Mouse (Mus musculus) gastrocnemius, adult 18-20 months (tissue): Measurements from ENCODE around the gene Plxnc1. TPM values are rescaled to one million over a fixed set of nuclear protein-coding genes. Genes with fewer than 3 reads are reported as not detected.

Source experiments
- DNase-seq: peaks from one replicate; pipeline ENCODE4 v3.0.0; 2021; ENCODE audit warnings: low spot score
- total RNA-seq, 2 experiments: library from RNA; stranded (reverse); gene quantifications; 2 replicates each; pipeline ENCODE4 v1.2.3; 2021

Gene Plxnc1
- total RNA-seq, 2 experiments from 2014 or later = 0.43 to 0.85 TPM

- DNase-seq = no peak
Observed at GRCm38 (mm10) chr10:94823971-94824760, 120.5 kb downstream of the Plxnc1 start.

DNA sequence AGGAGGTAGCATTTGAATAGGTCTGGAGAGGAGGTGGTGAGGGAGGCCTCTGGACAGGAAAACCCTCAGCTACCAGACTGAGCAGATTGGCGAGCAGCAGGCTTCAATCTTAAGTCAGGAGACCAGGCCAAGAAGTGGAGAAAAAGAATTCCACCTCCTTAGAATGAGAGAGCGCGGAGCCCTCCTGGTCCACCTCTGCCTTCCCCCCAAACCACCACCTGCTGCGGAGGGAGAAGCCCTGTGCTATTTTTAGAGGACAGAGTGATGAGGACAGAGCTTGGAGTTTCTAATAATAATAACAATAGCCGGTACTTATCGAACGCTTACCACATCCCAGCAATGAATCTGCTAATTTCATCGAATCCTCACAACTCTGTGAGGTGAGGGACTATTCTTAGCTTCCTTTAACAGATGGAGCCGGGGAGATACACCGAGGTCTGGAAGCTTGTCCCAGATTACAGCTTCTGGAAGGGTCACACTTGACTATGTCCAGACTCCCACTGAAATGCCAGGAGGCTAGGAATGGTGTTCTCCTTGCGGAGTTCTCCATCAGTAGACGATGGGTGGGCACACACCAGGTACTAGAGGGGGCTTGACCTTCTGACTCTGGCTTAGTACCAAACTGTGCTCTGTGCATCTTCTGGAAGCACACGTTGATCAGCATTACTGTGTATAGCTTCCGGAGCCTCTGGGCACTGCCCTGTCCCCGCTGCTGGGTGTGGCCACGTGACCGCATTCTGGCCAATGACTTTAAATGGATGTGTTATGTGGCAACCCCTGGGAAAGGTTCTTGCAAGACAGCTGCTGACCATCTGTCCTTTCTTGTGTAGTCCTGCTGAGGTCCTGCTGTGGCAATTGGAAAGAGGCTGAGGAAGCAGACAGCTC, 125.6 kb downstream of the Plxnc1 start:
- no peak for DNase-seq

GRCm38 (mm10) chr10:94818127-94818526, 126.5 kb downstream of the Plxnc1 start:
- no peak for DNase-seq

DNA sequence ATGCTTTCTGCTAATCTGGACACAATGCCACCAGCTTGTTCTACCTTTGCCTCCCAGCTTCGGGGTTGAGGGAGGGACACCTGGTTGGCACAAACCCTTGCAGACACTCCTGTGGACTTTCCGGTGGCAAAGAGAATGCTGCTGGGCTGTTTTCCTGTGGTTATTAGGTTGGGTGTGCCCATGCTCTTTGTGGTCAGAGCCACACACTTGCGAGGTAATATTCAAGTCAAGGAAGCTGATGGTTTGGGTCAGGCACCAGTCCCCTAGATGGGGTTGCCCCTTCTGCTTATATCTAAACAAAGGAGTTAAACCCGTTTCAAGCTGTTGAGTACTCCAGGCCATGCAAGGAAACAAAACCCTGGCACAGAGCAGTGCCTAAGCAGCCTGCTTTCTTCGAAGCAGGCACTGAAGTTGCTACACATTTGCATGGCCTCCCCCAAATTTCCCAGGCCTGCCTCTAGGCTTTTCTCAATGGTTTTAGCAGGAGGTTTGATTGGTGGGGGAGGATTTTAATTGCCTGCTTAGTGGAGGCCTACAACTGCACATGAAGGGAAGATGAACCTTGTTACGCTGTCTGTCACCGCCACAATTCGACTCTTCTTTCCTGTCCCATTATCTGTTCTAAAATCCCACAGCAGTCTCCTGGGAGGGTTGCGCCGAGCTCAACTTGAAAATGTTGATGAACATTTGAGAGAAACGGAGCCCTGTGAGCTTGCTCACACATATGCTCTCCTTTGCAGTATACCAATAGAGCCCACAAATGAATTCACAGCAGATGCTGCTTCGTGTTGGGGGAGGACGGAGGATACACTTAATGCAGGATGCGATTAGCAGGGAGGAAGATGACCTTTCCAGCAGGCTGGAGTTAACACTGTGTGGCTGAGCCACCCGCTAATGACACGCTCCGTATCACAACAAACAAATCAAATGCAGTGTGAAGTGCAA, 132.5 kb downstream of the Plxnc1 start:
- DNase-seq = no peak

DNA sequence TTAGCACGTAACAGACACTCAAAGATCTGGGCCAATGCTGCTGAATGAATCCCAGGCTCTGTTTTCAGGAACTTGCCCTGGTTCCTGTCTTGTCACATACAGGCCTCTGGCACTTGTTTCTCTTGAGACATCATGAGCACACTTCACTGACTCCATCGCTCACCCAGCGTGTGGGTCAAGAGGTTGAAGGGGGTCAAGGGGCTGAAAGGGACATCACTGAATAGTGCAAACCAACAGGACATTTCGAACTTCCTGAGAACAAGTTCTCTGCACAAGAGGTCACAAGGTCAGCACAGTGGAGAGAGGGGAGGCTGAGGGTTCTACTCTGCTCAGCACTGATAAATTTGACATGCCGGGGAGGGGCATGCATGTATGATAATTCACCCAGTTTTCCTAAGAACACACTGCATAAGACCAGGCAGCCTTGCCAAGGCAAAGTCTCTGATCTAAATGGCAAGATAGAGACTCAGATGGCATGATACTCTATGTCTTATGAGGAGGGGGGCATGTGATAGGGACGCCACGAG, 134.6 kb downstream of the Plxnc1 start:
- no peak for DNase-seq

- no peak for DNase-seq
Observed at GRCm38 (mm10) chr10:94808275-94808674, 136.4 kb downstream of the Plxnc1 start.

GRCm38 (mm10) chr10:94807323-94807722, 137.3 kb downstream of the Plxnc1 start:
- DNase-seq = no peak

DNA sequence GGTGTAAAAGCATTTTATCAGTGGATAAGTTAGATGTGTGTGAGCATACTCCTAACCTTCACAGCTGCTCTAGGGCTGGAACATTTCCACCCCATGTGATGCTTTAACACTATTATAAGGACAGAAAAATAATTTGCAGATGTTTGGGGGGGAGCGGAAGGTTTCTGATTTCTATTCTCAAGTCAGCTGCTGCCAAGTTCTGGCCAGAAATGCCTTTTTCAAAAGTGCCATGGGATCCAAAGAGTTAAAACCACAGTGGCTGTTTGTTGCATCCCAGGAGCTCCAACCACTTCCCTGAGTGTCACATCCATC, 139.8 kb downstream of the Plxnc1 start:
- DNase-seq = no peak

DNA sequence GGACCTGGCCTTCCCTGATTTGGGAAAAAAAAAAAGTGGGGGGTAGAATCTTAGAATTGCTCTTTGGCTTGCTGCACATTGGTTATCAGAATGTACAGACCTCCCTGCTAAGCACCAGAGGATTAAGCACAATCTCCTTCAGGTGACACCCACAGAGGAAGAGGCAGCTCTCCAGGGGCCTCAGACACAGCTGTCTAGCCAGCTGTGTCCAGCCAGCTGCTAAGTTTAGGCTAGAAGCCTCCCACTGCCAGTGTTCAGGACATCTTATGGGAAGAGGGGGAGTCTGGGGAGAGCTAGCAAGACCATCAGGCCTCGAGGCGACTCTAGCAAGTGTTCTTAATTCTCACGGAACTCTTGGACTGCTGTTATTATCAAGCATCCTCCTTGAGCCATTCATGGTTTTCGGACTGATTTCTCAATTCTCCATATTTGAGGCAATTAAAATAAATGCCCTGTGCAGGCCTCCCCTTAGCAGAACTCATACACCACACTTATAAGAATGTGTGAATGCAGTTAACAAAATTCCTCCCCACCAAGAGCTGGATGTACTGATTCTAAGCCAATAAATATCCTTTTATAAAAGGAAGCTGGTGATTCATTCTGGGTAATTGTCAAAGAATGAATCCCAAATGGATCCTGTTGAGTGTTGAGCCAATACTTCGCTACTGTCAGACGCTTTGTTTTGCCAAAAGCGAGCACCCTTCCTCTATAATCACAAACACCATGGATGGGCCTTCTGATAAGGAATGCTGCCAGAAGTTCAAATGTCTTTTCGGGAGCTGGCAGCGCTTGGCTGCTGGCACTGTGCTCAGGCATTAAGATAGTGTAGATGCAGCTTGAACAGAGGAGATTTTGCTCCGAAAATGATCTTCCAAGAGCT, 140.4 kb downstream of the Plxnc1 start:
- DNase-seq = peak; percentile 8

DNA sequence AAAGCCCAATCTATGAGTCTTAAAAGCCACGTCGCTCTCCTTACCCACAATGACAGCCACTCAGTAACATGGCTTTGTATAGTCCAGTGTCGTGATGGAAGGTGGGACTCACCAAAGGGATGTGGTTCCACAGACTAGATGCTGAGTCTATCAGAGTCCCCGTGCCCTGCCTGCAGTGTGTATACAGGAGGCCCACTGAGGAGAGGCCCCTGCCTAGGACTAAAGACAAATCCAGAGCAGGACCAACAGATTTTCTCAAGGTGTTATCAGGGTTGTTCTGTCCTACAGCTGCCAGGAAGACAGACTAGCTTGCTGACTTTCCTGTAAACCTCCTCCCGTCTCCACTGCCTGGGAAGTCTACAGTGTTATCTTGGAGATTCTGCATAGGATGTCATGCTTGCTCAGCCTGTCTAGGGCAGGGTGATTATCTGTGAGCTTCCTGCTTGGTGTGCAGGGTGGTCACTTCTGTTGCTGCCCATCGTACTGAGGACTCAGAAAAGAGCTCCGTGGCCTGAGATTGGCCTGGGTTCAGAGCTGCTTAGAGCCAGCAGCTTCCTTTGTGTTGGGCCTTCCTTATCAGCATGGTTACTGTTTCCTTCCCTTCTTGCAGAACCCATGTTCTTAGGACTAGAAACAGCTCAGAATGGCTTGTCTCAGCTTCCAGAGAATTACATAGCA, 143.8 kb downstream of the Plxnc1 start:
- DNase-seq = no peak

- no peak for DNase-seq
Observed at GRCm38 (mm10) chr10:94799485-94800239, 145.0 kb downstream of the Plxnc1 start.

DNA sequence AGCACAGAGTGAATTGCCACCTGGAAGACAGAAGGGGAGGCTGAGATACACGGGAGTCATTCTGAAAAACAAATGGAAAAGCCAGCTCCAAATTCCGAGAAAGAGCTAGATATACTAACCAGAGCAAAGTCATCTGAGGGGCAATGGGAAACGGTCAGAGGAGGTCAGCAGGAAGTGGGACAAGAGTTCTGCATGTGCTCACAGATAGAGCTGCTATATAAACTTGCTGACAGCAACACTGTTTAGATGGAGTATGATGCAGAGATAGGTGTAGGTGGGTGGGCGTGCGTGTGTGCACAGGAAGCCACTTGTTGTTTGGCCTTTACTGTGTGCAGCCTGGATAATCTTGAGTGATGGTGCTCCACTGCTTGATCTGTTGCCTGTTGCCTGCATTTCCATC, 146.5 kb downstream of the Plxnc1 start:
- DNase-seq = no peak

- DNase-seq = no peak
Observed at GRCm38 (mm10) chr10:94794666-94795244, 149.9 kb downstream of the Plxnc1 start.

- DNase-seq = no peak
Observed at GRCm38 (mm10) chr10:94793914-94794313, 150.7 kb downstream of the Plxnc1 start.

- DNase-seq = no peak
Observed at GRCm38 (mm10) chr10:94789205-94789604, 155.4 kb downstream of the Plxnc1 start.

DNA sequence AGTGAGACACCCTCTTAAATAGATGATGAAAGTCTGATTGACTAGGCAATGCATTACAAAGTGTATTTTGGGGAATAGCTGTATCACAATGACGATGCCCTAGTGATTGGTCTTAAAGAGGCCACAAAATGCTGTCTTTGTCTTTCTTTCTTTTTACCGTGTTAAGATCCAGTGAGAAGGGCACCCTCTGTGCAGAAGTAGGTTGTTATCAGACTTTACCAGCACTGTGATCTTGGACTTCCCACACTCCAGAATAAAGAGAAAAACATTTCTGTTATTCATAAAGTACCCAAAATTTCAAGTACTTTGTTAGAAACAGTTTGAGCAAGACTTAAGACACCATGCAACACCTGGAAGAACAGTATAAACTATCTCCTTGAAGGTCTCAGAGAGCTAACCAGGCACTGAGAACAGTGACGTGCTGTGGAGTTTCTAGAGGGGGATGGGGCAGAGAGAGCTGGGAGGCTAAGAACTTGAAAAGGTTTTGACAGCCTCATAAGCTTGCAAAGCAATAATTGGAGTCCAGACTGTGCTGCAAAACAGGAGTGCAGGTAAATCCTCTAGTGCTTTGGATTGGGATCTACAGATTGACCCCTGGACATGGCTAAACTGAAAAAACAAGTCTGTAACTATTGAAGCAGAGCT, 163.9 kb downstream of the Plxnc1 start:
- no peak for DNase-seq

DNA sequence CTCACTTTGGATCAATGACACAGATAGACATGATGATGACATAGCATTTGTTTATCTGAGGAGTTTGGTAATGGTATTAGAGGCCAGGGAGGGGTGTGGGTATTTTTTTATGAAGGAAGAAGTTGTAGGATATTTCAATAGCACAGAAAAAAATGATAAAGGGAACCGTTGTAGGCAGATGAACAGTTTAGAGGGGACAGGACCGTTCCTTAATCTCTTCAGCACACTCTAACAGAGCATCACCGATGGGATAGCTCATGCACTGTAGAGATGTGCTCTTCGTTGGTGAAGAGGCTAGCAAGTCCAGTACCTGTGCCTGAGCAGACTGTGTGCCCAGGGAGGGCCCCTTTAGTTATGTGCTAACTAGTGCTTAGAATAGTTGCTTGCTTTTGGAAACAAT, 165.3 kb downstream of the Plxnc1 start:
- no peak for DNase-seq

DNA sequence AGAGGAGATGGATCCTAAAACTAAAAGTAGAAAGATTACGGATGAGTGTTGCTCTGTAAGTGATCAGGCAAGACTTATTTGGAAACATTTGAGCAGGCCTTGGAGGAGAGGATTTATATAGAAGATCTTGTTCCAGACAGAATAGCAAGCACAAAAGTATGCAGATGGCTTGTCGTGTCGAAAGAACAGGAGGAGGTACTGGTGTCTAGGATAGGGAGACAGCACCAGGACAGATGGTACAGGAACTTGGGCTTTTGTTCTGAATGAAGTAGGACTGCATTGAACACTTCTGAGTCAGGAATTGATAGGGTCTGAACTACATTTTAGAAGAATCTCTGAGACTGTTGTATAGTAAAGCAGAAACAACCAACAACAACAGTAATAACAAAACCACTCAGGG, 167.1 kb downstream of the Plxnc1 start:
- DNase-seq = no peak
